Mouse (Mus musculus) stomach, postnatal 0 days (tissue): ENCODE results near the gene Ugt1a1. TPM values are rescaled to one million over a fixed set of nuclear protein-coding genes. Genes with fewer than 3 reads are reported as not detected.

Experiments used
- ATAC-seq: fragments of 200-750 bp; cut with Nextera tagmentation; 2 replicates; pipeline ENCODE4 v1.8.0; 2017; ENCODE audit not compliant: low FRiP score, low TSS enrichment
- DNase-seq: peaks from one replicate; pipeline ENCODE4 v3.0.0-alpha.2; 2016; ENCODE audit warnings: low spot score
- H3K27ac ChIP-seq: fragments of 300-500 bp; sonication (generic); replicated peaks from 2 replicates; pipeline ENCODE4 v1.5.1; 2014; ENCODE audit warnings: mild to moderate bottlenecking, control low read depth
- H3K27me3 ChIP-seq: fragments of 300-500 bp; sonication (generic); 2 replicates; pipeline ENCODE4 v1.6.1; 2014; ENCODE audit warnings: low read length; ENCODE audit not compliant: control insufficient read depth, insufficient read depth
- H3K36me3 ChIP-seq: fragments of 300-500 bp; sonication (generic); 2 replicates; pipeline ENCODE4 v1.6.1; 2014; ENCODE audit warnings: low read length, mixed read lengths; ENCODE audit not compliant: control insufficient read depth, insufficient read depth
- H3K4me1 ChIP-seq: fragments of 300-500 bp; sonication (generic); replicated peaks from 2 replicates; pipeline ENCODE4 v1.6.1; 2014; ENCODE audit warnings: antibody characterized with exemption; ENCODE audit not compliant: control insufficient read depth, insufficient read depth
- H3K4me2 ChIP-seq: fragments of 300-500 bp; sonication (generic); replicated peaks from 2 replicates; pipeline ENCODE4 v1.6.1; 2014; ENCODE audit warnings: low read depth, mild to moderate bottlenecking, control low read depth, moderate library complexity
- H3K4me3 ChIP-seq: fragments of 300-500 bp; sonication (generic); 2 replicates; pipeline ENCODE4 v1.5.1; 2014; ENCODE audit warnings: low read depth, low read length, control low read depth
- H3K9ac ChIP-seq: fragments of 300-500 bp; sonication (generic); 2 replicates; pipeline ENCODE4 v1.6.1; 2014; ENCODE audit warnings: mild to moderate bottlenecking, low read length, control low read depth, mixed read lengths
- H3K9me3 ChIP-seq: fragments of 300-500 bp; sonication (generic); 2 replicates; pipeline ENCODE4 v1.6.1; 2016; ENCODE audit warnings: low read length; ENCODE audit not compliant: control insufficient read depth
- CTCF ChIP-seq: IDR thresholded peaks from 2 replicates; pipeline ENCODE4 v1.5.1; 2016; ENCODE audit warnings: antibody characterized with exemption, low read depth, mild to moderate bottlenecking, moderate library complexity
- EP300 ChIP-seq: optimal IDR thresholded peaks from 2 replicates; pipeline ENCODE3; 2016; ENCODE audit warnings: antibody characterized with exemption
- WGBS: fragments of 180-500 bp; shearing (Covaris S2); extraction: QIAGEN DNeasy Blood & Tissue Kit; methylation state at CpG from one replicate; pipeline ENCODE4 v1.1.7; 2014; 5-methylcytosine and 5-hydroxymethylcytosine counted together
- polyA plus RNA-seq: library from polyadenylated mRNA; unstranded; fragments of >200 nt; fragmentation: Nextera tagmentation; extraction: Ambion mirVana; gene quantifications from 2 replicates; pipeline ENCODE4 v1.2.1, GENCODE M21; 2015

Ugt1a1 gene
- polyA plus RNA-seq, 1 experiment from 2014 or later, result 24.8 TPM

DNA sequence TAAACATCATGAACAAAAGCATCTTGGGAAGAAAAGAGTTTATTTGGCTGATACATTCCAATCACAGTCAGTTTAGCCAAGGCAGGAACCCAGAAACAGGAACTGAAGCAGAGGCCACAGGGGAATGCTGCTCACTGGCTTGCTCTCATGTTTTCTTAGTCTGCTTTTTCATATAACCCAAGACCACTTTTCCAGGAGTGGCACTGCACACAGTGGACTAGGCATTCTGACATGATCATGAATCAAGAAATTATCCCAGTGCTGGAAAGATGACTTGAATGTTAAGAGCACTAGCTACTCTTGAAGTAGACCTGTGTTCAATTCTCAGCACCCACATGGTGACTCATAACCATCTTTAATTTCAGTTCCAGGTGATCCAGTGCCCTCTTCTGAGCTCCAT is 14.0 kb downstream of the Ugt1a1 start:
- H3K27ac ChIP-seq, result no peak overlapping the region
- DNase-seq (no peak), ATAC-seq (no peak)
- H3K27me3 ChIP-seq, result no peaks in the 10 kb centered on the region
- no peak overlapping the region for H3K9ac ChIP-seq
- no peaks in the 10 kb centered on the region for H3K36me3 ChIP-seq
- H3K9me3 ChIP-seq, result peaks cover 21% of the 10 kb centered on the region
- H3K4me1 ChIP-seq, result no peaks in the 10 kb centered on the region
- H3K4me3 ChIP-seq, result no peak overlapping the region
- TF ChIP-seq CTCF (no peak), EP300 (no peak)
- no peak overlapping the region for H3K4me2 ChIP-seq

DNA sequence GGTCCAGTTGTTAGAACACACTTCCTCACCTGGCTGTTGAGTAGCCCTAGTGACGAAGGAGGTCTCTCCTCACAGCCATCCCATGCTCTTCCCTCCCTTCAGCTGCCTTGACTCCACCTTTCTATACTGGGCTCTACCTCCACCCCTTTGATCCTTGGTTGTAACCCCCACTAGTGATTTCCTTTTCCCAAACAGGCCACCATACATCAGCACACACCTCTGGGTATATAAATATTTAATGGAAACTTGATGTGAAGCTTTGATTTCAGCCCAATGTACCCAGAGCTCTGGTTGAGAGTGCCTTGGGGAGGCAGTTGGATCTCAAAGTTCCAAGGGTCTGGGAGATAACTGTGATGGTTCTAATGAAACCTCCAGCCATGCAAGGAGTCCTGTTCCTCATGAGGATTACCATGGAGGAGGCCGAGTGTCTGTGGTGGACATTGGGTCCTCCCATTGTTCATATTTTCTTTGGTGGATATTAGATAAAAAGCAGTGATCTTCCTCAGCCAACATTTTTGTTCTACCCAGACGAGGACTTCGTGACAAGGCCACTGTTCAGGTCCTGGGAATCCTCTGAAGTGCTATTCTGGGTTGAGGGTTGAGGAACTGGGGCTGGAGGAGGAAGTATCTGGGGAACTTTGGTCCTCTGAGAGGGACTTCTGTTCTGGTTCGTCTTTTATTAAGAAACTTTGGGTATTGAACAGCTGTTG is 15.1 kb downstream of the Ugt1a1 start, which contains the start of gene Mroh2a:
Mroh2a (plus strand) TSS at position 317 of the 710 bp plus-strand sequence.
- H3K9me3 ChIP-seq, result peaks cover 24% of the 10 kb centered on the region
- 52% methylated on average over 5 of the region's 5 CpGs for WGBS
- no peak within 1 kb of the TSS for H3K9ac ChIP-seq
- no peak within 1 kb of the TSS for H3K4me2 ChIP-seq
- no peak within 1 kb of the TSS for H3K4me3 ChIP-seq
- TF ChIP-seq EP300, result no peak
- DNase-seq (peak; percentile 20), ATAC-seq (no peak)
- H3K27ac ChIP-seq, result no peak within 1 kb of the TSS
- no peaks in the 10 kb centered on the region for H3K4me1 ChIP-seq
- no peaks in the 10 kb centered on the region for H3K36me3 ChIP-seq
- H3K27me3 ChIP-seq, result no peaks in the 10 kb centered on the region

DNA sequence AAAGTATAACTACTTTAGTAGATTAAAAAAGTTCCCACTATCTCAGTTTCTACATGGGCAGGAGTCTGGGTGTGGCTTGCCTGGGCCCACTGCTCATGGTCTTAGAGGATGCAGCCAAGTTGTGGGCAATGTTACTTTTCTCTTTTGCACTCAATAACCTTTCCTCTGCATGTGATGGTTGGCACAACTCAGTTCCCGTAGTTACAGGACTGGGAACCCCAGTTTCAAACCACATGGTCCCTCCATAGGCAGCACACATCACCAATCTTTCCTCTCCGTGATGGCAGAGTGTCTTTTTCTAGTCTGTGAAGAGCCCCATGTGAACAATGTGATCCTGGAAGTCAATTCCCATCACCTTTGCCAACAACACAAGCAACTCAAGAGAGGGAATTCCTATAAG is 15.7 kb downstream of the Ugt1a1 start:
- no peak overlapping the region for H3K4me2 ChIP-seq
- H3K9me3 ChIP-seq, result peaks cover 29% of the 10 kb centered on the region
- no peak for ATAC-seq
- 58% methylated on average over 2 of the region's 2 CpGs for WGBS
- no peak overlapping the region for H3K27ac ChIP-seq
- H3K4me1 ChIP-seq, result no peaks in the 10 kb centered on the region
- DNase-seq, result peak; percentile 14
- TF ChIP-seq CTCF (no peak), EP300 (no peak)
- no peak overlapping the region for H3K4me3 ChIP-seq
- H3K27me3 ChIP-seq, result no peaks in the 10 kb centered on the region
- no peaks in the 10 kb centered on the region for H3K36me3 ChIP-seq
- H3K9ac ChIP-seq, result no peak overlapping the region

DNA sequence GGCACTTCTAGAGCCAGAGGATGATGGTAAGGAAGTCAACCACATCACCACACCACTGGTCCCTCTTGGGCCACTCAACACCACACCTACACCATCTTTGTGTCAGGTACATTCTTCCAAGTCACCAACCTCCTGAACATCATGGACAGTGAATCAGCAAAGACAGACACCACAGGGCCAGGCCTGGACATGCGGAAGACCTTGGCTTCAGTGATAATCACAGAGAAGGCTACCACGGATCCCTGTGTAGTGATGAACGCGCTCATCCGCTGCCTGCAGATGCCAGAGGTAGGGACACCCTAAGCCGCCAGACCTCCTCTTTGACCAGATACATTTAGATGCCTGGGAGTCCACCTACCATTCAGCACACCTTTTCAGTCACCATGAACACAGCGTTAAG is 16.4 kb downstream of the Ugt1a1 start:
- peak; percentile 4; the same call in 1 of the 2 replicates for ATAC-seq

DNA sequence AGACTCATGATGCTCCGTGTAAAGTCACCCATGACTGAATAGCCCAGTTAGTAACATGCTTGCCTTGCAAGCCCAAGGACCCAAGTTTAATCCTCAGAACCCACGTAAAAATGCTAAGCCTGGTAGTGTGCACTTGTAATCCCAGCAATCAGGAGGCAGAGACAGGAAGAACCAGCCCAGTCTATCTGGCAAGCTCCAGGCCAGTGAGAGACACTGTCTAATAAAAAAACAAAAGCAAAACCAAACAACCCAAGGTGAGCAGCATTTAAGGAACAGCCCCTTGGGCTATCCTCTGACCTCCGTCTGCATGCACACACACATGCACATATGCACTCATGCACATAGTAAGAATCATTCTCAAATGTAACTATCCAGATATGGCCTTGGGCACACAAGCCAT is 17.8 kb downstream of the Ugt1a1 start:
- Histone ChIP-seq H3K4me3 (no peak overlapping the region), H3K36me3 (no peaks in the 10 kb centered on the region), H3K4me2 (no peak overlapping the region), H3K27me3 (no peaks in the 10 kb centered on the region), H3K4me1 (no peaks in the 10 kb centered on the region), H3K9ac (no peak overlapping the region), H3K27ac (no peak overlapping the region), H3K9me3 (peaks cover 40% of the 10 kb centered on the region)
- peak; percentile 36 for DNase-seq
- 76% methylated on average over 3 of the region's 3 CpGs for WGBS
- no peak for TF ChIP-seq CTCF
- ATAC-seq, result no peak

More for the DNA sequence above, 16.4 kb downstream of the Ugt1a1 start:
- Histone ChIP-seq H3K4me1 (no peaks in the 10 kb centered on the region), H3K4me3 (no peak overlapping the region), H3K4me2 (no peak overlapping the region), H3K27me3 (no peaks in the 10 kb centered on the region), H3K36me3 (no peaks in the 10 kb centered on the region), H3K27ac (no peak overlapping the region), H3K9me3 (peaks cover 36% of the 10 kb centered on the region), H3K9ac (no peak overlapping the region)
- WGBS, result 70% methylated on average over 7 of the region's 7 CpGs
- DNase-seq, result peak; percentile 20
- TF ChIP-seq CTCF (no peak), EP300 (no peak)

DNA sequence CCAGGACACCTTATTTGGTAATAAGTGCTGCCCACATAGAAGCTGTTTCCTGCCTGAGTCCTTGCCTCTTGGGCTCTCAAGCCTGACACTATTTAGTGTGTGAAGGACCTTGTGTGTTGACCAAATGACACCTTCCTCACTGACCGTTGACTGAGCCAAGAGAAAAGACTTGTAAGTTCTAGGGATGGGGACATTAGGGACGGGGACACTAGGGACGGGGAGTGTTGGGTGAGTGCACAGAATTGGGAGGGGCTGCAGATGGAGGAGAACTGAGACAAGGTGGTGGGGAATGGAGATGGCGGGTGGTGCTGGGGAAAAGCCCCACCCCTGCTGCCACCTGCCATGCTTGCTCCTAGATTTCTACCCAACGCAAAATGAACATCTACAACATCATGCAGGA is 18.2 kb downstream of the Ugt1a1 start:
- H3K36me3 ChIP-seq, result no peaks in the 10 kb centered on the region
- TF ChIP-seq EP300 (no peak), CTCF (no peak)
- no peak for DNase-seq
- no peak overlapping the region for H3K9ac ChIP-seq
- no peaks in the 10 kb centered on the region for H3K4me1 ChIP-seq
- no peak overlapping the region for H3K4me3 ChIP-seq
- no peaks in the 10 kb centered on the region for H3K27me3 ChIP-seq
- H3K27ac ChIP-seq, result no peak overlapping the region
- ATAC-seq, result no peak
- no peak overlapping the region for H3K4me2 ChIP-seq
- H3K9me3 ChIP-seq, result peaks cover 44% of the 10 kb centered on the region
- 86% methylated on average over 5 of the region's 5 CpGs for WGBS
